Mouse (Mus musculus): ENCODE data around the gene Adamtsl1. TPM values are rescaled to one million over a fixed set of nuclear protein-coding genes. Genes with fewer than 3 reads are reported as not detected.

Gene Adamtsl1
- polyA plus RNA-seq, 1 experiment, result 6.3 TPM

DNA sequence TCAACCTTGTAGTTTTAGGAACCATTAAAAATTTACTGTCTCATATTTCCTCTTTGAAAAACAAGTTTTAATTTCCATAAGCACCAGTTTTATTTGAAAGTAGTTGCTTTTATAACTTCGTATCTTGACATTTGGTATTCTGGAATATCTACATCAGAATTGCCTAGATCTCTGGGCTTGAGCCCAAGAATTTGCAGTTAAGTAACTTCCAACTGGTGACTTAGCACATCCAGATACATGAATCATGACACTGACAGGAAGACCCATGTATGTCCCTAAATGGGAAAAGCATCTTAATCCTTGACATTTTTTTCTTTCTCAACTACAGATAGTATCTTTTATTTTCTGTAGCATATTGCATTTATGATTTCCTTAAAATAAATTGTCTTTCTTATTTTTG lies 713.1 kb downstream of the Adamtsl1 start:
- no peak for TF ChIP-seq POLR2A (IDR thresholded peaks at IDR 0.05; ENCODE audit: borderline replicate concordance, extremely low read depth, insufficient read depth, insufficient read length, poor library complexity, severe bottlenecking)
- TF ChIP-seq CTCF (IDR thresholded peaks at IDR 0.05; ENCODE audit: borderline replicate concordance, extremely low read depth, insufficient read depth, insufficient read length), result no peak
- DNase-seq (ENCODE audit: low read depth), result no peak

DNA sequence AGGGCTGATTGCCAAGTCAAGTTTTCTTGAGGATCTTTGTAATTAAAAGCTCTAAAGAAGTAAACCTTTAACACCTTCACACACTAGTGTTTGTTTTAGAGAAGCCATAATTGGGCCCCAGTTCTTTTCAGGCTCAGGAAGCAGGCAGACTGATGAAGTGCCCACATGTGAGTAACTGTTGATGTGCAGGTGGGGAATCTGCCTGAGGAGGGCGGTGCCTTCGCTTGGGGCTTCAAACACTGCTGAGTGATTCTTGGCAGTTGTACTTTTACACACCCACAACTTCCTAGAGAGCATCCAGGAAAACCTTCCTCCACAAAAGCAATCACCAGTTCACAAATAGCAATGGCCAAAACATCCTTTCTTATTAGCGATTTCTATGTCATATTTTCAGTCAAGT lies 719.2 kb downstream of the Adamtsl1 start:
- peak; percentile 15 for DNase-seq (ENCODE audit: low read depth)
- no peak for TF ChIP-seq CTCF (IDR thresholded peaks at IDR 0.05; ENCODE audit: borderline replicate concordance, extremely low read depth, insufficient read depth, insufficient read length)
- no peak for TF ChIP-seq POLR2A (IDR thresholded peaks at IDR 0.05; ENCODE audit: borderline replicate concordance, extremely low read depth, insufficient read depth, insufficient read length, poor library complexity, severe bottlenecking)

DNA sequence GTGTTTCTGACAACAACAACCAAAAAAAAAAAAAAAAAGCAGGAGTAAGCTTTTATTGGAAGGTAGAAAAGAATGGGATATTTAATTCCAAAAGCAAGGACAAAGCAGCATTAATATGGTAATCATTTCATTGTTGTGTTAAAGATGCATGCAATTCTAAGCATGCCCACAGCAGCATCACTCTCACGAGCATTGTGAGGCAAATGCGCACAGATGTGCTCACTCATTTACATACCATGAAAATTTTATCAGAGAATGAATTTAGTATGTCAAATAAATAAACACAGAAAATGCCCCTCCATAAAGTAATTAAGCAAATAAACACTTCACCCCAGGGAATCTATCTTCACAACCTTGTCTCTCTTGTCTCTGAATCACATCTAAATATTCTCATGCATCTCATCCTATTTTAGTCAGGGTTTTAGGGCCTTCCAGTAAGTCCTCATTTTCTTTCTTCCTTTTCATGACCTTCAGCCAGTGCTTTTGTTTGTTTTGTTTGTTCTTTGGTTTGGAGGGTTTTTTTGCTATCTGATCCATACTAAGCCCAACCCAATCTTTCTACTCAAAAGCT lies 728.0 kb downstream of the Adamtsl1 start:
- no peak for TF ChIP-seq CTCF (IDR thresholded peaks at IDR 0.05; ENCODE audit: borderline replicate concordance, extremely low read depth, insufficient read depth, insufficient read length)
- peak; percentile 76 for DNase-seq (ENCODE audit: low read depth)

DNA sequence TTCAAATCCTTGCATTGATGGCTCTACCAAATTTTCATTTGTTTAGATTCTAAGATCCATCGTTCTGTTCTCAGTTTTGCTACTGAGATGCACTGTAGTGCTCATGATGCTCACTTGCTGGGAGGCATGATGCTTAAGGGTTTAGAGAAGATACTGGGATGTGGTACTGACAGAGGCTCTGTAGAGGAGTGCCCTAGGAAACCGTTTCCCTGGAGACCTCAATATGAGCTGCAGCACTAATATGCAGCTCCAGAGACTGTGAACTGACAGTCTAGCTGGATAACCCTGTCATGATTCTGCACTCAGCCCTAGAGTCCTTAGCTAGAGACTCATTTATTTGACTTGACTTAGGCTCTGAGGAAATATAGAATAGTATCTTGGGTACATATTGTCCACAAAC lies 756.1 kb downstream of the Adamtsl1 start:
- peak; percentile 43 for DNase-seq (ENCODE audit: low read depth)
- TF ChIP-seq CTCF (IDR thresholded peaks at IDR 0.05; ENCODE audit: borderline replicate concordance, extremely low read depth, insufficient read depth, insufficient read length), result no peak
- TF ChIP-seq POLR2A (IDR thresholded peaks at IDR 0.05; ENCODE audit: borderline replicate concordance, extremely low read depth, insufficient read depth, insufficient read length, poor library complexity, severe bottlenecking), result no peak

DNA sequence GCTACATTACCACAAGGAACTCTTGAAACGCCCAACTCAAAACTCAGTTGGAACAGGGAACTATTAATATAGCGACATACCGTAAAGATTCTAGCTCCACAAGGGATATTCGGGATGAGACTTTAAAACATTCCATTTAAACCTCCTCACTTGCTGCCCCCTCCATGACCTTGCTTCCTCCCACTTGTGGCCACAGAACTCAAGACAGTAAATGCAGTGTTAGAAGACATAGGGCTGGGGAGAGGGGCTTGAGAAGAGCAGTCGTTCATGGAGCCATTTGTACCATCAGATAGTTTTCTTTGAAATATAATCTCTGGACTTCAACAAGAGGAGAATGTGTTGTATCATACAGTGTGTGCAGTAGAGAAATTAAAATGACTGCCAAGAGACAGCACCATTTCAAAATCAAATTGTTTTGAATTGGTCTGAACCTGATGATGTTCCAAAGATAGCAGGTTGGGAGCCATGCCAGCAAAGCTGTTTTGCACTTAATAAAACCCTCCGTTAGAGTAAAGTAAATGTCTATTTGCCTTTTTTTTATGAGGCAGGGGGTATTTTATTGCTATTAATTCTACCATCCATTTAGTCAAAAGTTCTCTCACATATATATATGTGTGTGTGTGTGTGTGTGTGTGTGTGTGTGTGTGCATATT lies 759.9 kb downstream of the Adamtsl1 start:
- no peak for DNase-seq (ENCODE audit: low read depth)
- TF ChIP-seq POLR2A (IDR thresholded peaks at IDR 0.05; ENCODE audit: borderline replicate concordance, extremely low read depth, insufficient read depth, insufficient read length, poor library complexity, severe bottlenecking) (no peak), CTCF (IDR thresholded peaks at IDR 0.05; ENCODE audit: borderline replicate concordance, extremely low read depth, insufficient read depth, insufficient read length) (no peak)

DNA sequence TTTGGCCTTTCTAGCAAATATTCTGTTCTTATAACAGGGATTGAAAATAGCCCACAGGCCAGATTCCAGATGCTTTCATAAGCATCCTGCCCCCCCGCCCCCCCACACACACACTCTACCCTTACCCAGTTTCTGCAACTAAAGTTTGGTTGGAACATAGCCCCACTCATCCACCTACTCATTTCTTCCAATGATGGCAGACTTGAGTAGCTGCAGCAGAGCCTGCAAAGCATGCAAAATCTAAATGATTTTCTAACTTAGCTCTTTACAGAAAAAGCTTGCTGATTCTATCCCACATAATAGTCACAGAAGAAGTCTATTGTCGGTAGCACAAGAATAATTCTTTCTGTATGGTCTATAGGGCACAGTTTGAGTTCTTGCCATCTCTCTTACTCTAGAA lies 760.7 kb downstream of the Adamtsl1 start:
- no peak for DNase-seq (ENCODE audit: low read depth)
- TF ChIP-seq POLR2A (IDR thresholded peaks at IDR 0.05; ENCODE audit: borderline replicate concordance, extremely low read depth, insufficient read depth, insufficient read length, poor library complexity, severe bottlenecking) (no peak), CTCF (IDR thresholded peaks at IDR 0.05; ENCODE audit: borderline replicate concordance, extremely low read depth, insufficient read depth, insufficient read length) (no peak)

DNA sequence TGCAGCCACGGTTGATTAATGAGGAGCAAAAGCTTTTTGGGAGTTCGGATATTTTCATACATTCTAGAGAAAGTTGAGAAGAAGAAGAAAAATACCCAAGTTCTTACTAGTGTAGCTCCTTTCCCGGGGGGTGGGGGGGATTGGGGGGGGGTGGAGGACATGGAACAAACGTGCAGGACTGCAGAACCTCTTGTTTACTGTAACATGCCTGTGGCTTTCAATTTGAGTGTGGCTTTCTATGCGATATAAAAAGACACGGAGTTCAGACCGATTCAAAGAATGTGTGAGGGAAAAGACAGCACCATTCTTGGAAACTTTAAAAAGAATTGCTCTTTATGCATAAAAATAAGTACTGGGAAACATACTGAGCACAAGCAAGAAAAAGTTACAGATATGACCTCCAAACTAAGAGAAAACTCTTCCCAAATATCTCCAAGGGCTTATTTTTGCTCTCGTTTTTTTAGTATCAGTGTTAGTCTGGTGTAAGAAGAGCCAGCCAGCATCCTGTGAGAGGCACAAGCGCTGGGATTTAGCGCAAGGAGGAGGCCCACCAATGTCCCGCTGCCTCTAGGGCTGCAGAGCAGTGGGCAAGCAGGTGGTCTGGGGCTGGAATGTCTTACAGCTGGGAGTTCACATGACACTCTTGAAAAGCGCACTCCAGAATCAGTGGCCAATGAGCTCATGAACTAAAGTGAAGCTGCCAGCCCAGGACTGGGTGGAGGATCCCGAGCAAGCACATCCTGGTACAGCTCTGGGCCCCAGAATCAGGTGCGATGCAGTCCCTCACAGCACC lies 762.2 kb downstream of the Adamtsl1 start:
- no peak for TF ChIP-seq POLR2A (IDR thresholded peaks at IDR 0.05; ENCODE audit: borderline replicate concordance, extremely low read depth, insufficient read depth, insufficient read length, poor library complexity, severe bottlenecking)
- no peak for TF ChIP-seq CTCF (IDR thresholded peaks at IDR 0.05; ENCODE audit: borderline replicate concordance, extremely low read depth, insufficient read depth, insufficient read length)
- DNase-seq (ENCODE audit: low read depth), result no peak

DNA sequence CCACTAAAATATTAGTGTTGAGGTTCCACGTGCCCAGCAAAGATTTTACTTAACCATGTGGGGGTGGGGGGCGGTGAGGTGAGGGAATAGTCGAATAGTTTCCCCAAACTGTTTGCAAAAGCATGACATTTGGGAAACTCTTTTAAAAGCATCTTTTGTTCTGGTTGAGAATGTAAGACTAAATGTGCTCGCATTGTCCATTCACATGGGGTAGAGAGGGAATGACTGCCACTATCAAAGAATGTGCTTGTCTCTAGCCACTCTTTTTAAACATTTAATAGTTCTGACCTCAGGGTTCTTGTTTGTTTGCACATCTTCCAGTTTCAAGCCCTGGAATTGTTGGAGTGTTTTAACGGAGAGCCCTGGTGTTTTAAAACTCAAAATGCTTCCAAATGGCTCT lies 764.6 kb downstream of the Adamtsl1 start:
- DNase-seq (ENCODE audit: low read depth), result no peak
- TF ChIP-seq CTCF (IDR thresholded peaks at IDR 0.05; ENCODE audit: borderline replicate concordance, extremely low read depth, insufficient read depth, insufficient read length) (no peak), POLR2A (IDR thresholded peaks at IDR 0.05; ENCODE audit: borderline replicate concordance, extremely low read depth, insufficient read depth, insufficient read length, poor library complexity, severe bottlenecking) (no peak)

DNA sequence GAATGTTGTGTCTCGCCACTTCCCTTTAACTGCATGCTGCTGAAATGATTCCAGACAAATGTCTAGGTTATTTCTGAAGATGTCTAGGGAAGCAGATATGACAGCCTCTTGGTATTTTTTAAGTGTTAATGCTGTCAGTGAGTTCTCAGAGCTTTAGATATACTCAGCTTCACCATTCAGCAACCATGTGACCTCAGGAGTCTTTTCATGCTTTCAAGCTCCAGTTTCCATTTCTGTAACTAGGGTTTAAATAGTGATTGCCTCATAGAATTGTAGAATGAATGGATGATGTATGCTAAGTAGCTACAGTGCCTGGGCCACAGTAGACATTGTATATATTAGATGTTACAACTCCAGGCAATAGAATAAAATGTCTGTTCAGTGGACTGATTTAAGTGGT lies 772.6 kb downstream of the Adamtsl1 start:
- TF ChIP-seq CTCF (IDR thresholded peaks at IDR 0.05; ENCODE audit: borderline replicate concordance, extremely low read depth, insufficient read depth, insufficient read length) (no peak), POLR2A (IDR thresholded peaks at IDR 0.05; ENCODE audit: borderline replicate concordance, extremely low read depth, insufficient read depth, insufficient read length, poor library complexity, severe bottlenecking) (no peak)
- no peak for DNase-seq (ENCODE audit: low read depth)

DNA sequence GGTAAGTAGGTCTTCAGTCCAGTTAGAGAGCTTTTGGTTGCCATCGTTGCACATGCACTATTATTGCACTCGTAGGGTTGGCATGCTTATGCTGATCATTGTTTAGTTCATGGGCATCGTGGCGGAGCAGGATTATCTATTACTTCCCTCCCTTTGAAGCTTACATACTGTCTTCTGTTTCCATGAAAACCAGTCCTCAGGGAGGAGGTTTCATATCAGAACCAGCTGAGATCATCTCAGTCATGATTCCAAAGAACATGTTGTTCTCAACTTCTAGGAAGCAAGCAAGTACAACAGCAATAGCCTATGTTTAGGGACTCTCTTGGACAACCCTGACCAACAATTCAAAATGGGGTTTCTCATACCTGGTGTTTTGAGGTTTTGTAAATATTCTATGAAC lies 774.3 kb downstream of the Adamtsl1 start:
- no peak for TF ChIP-seq POLR2A (IDR thresholded peaks at IDR 0.05; ENCODE audit: borderline replicate concordance, extremely low read depth, insufficient read depth, insufficient read length, poor library complexity, severe bottlenecking)
- no peak for TF ChIP-seq CTCF (IDR thresholded peaks at IDR 0.05; ENCODE audit: borderline replicate concordance, extremely low read depth, insufficient read depth, insufficient read length)
- DNase-seq (ENCODE audit: low read depth), result no peak

DNA sequence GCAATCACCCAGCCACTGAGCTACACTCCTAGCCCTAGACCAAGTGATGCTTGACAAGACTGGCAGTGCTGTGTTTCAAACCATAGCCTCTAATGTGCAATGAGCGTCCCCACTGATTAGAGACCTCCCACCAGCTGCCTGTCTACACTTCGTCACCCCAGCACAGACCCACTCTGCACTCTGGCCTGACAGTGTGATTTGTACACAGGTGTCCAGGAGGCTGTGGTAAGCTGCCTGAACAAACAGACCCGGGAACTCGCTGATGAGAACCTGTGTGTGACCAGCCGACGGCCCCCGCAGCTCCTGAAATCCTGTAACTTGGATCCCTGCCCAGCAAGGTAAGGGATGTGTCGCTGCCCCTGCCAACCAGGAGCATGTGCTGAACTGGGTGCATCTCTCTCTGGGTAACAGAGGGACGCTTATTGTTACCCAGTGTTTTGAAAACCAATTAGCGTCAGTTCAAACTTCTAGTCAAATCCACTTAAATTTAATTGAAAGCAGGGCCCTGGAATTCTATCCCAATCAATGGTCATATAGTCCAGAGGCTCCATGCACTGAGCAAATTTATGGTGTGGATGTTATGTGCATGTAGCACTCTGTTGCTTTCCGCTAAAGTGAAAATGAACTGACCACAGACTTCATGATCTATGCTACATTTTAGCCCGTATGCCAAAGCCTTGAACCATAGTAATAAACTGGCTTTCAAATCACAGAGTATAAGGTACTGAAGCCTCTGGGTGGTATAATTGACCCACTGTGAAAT lies 775.7 kb downstream of the Adamtsl1 start:
- TF ChIP-seq CTCF (IDR thresholded peaks at IDR 0.05; ENCODE audit: borderline replicate concordance, extremely low read depth, insufficient read depth, insufficient read length) (no peak), POLR2A (IDR thresholded peaks at IDR 0.05; ENCODE audit: borderline replicate concordance, extremely low read depth, insufficient read depth, insufficient read length, poor library complexity, severe bottlenecking) (no peak)
- DNase-seq (ENCODE audit: low read depth), result no peak

Data from brain, embryonic 14.5 days (tissue).